Mouse (Mus musculus) lung, postnatal 0 days (tissue): ENCODE results near the gene Btk. TPM values are rescaled to one million over a fixed set of nuclear protein-coding genes. Genes with fewer than 3 reads are reported as not detected.

ENCODE experiments used
- ATAC-seq: fragments of 200-750 bp; cut with Nextera tagmentation; 2 replicates; pipeline ENCODE4 v1.8.0; 2017; ENCODE audit warnings: moderate library complexity
- DNase-seq: peaks from one replicate; pipeline ENCODE4 v3.0.0-alpha.2; 2016; ENCODE audit warnings: low spot score
- H3K27ac ChIP-seq: fragments of 300-500 bp; sonication (generic); 2 replicates; pipeline ENCODE4 v1.5.1; 2014; ENCODE audit warnings: antibody characterized with exemption, mild to moderate bottlenecking, low read length, mixed read lengths
- H3K27me3 ChIP-seq: fragments of 300-500 bp; sonication (generic); replicated peaks from 2 replicates; pipeline ENCODE4 v1.6.1; 2014; ENCODE audit warnings: low read length, mixed read lengths; ENCODE audit not compliant: insufficient read depth
- H3K36me3 ChIP-seq: fragments of 300-500 bp; sonication (generic); 2 replicates; pipeline ENCODE4 v1.6.1; 2014; ENCODE audit warnings: low read length, mixed read lengths; ENCODE audit not compliant: insufficient read depth
- H3K4me1 ChIP-seq: fragments of 300-500 bp; sonication (generic); 2 replicates; pipeline ENCODE4 v1.6.1; 2014; ENCODE audit warnings: antibody characterized with exemption, low read depth, low read length, mixed read lengths; ENCODE audit not compliant: insufficient read depth
- H3K4me2 ChIP-seq: fragments of 300-500 bp; sonication (generic); replicated peaks from 2 replicates; pipeline ENCODE4 v1.6.1; 2014; ENCODE audit warnings: low read depth, mild to moderate bottlenecking, low read length, moderate library complexity, mixed read lengths
- H3K4me3 ChIP-seq: fragments of 300-500 bp; sonication (generic); 2 replicates; pipeline ENCODE4 v1.5.1; 2014; ENCODE audit warnings: low read depth, low read length
- H3K9ac ChIP-seq: fragments of 300-500 bp; sonication (generic); replicated peaks from 2 replicates; pipeline ENCODE4 v1.6.1; 2014; ENCODE audit warnings: low read depth, mild to moderate bottlenecking
- H3K9me3 ChIP-seq: fragments of 300-500 bp; sonication (generic); 2 replicates; pipeline ENCODE4 v1.6.1; 2016; ENCODE audit warnings: low read length, mixed read lengths
- CTCF ChIP-seq: IDR thresholded peaks from 2 replicates; pipeline ENCODE4 v1.5.1; 2016; ENCODE audit warnings: antibody characterized with exemption, mild to moderate bottlenecking
- EP300 ChIP-seq: IDR thresholded peaks from 2 replicates; pipeline ENCODE4 v1.6.1; 2016; ENCODE audit warnings: antibody characterized with exemption, mild to moderate bottlenecking, control low read depth
- WGBS: fragments of 180-500 bp; shearing (Covaris S2); extraction: QIAGEN DNeasy Blood & Tissue Kit; methylation state at CpG from one replicate; pipeline ENCODE4 v1.1.7; 2014; 5-methylcytosine and 5-hydroxymethylcytosine counted together
- polyA plus RNA-seq: library from polyadenylated mRNA; unstranded; fragments of >200 nt; fragmentation: Nextera tagmentation; extraction: Ambion mirVana; gene quantifications from 2 replicates; pipeline ENCODE4 v1.2.1, GENCODE M21; 2015

Btk gene
- polyA plus RNA-seq, 1 experiment from 2014 or later: 2.2 TPM

DNA sequence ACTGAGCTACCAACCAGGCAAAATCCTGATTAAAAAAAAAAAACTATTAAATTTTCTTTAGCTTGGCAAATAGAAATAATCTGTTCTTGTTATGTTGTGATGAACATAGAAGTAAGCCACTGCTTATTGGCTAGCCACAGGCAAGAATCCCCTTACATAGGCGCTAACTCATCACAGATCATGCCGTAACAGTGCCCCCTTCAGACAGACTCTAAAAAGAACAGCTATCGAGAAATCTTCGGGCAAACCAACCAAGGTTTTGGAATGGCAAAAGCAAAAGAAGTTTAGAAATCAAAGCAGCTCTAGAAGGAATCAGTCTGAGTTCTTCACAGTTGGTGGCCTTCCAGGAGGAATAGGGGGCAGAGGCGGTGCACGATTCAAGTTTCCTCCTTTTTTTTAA, 75.4 kb downstream of the Btk start:
- H3K9me3 ChIP-seq: no peaks in the 10 kb centered on the region
- DNase-seq: no peak
- H3K36me3 ChIP-seq: no peaks in the 10 kb centered on the region
- H3K27me3 ChIP-seq: no peaks in the 10 kb centered on the region
- H3K4me2 ChIP-seq: no peak overlapping the region
- H3K4me3 ChIP-seq: no peak overlapping the region
- H3K4me1 ChIP-seq: no peaks in the 10 kb centered on the region
- no peak for ATAC-seq
- WGBS: 64% methylated on average over 6 of the region's 6 CpGs
- no peak for TF ChIP-seq CTCF
- no peak for TF ChIP-seq EP300
- no peak overlapping the region for H3K9ac ChIP-seq
- H3K27ac ChIP-seq: no peak overlapping the region

- DNase-seq (no peak), ATAC-seq (no peak)
- Histone ChIP-seq H3K9ac (no peak overlapping the region), H3K4me2 (no peak overlapping the region), H3K27me3 (no peaks in the 10 kb centered on the region), H3K4me3 (no peak overlapping the region), H3K36me3 (no peaks in the 10 kb centered on the region), H3K9me3 (no peaks in the 10 kb centered on the region), H3K4me1 (no peaks in the 10 kb centered on the region), H3K27ac (no peak overlapping the region)
- 86% methylated on average over 8 of the region's 8 CpGs for WGBS
- TF ChIP-seq EP300 (no peak), CTCF (no peak)
Measured at GRCm38 (mm10) chrX:134500651-134501050, 82.7 kb downstream of the Btk start.

Other genes starting within 250 kb of the Btk start
- gene Drp2, start 179.0 kb downstream of the Btk start, polyA plus RNA-seq: 0.06 and 0.17 TPM in 2 replicates
- not detected in 2 replicates for gene Taf7l, start 107.1 kb downstream of the Btk start, polyA plus RNA-seq
- gene Timm8a1, start 41.7 kb downstream of the Btk start, polyA plus RNA-seq: 24.7 and 24.9 TPM in 2 replicates
- gene Rpl36a, start 2.1 kb upstream of the Btk start, polyA plus RNA-seq: 278 and 304 TPM in 2 replicates
- 3.9 and 4.1 TPM in 2 replicates for gene Gla, start 17.6 kb upstream of the Btk start, polyA plus RNA-seq
- gene Hnrnph2, start 17.6 kb upstream of the Btk start, polyA plus RNA-seq: 93.7 and 100 TPM in 2 replicates
- 4.2 and 4.7 TPM in 2 replicates for gene Armcx4, start 102.9 kb upstream of the Btk start, polyA plus RNA-seq
- 33.3 and 37.3 TPM in 2 replicates for gene Armcx1, start 134.4 kb upstream of the Btk start, polyA plus RNA-seq
- gene Armcx6, start 167.8 kb upstream of the Btk start, polyA plus RNA-seq: 11.9 and 13.1 TPM in 2 replicates
- 46.4 and 56.2 TPM in 2 replicates for gene Armcx3, start 173.0 kb upstream of the Btk start, polyA plus RNA-seq
- 24.0 and 29.7 TPM in 2 replicates for gene Armcx2, start 225.7 kb upstream of the Btk start, polyA plus RNA-seq